Mouse (Mus musculus) MEL (cell line): ENCODE data around the gene Gm5475. TPM values are rescaled to one million over a fixed set of nuclear protein-coding genes. Genes with fewer than 3 reads are reported as not detected.

Experiments used
- DNase-seq: peaks from one replicate; pipeline ENCODE4 v3.0.0; 2011; ENCODE audit warnings: low read depth, low spot score
- H3K27ac ChIP-seq: 2 replicates; pipeline ENCODE4 v1.5.1; 2012; ENCODE audit warnings: low read depth, mild to moderate bottlenecking, control low read depth, low read length, moderate library complexity; ENCODE audit not compliant: control insufficient read depth
- H3K27me3 ChIP-seq, 2 experiments: fragments of 150-350 bp in 1 of 2; sonication (generic) in 1 of 2; 2 replicates each; pipeline ENCODE4 v1.6.1; 2012; ENCODE audit warnings: low read length in 2 of 2, mild to moderate bottlenecking in 2 of 2, improper control_type of control experiment in 1 of 2, moderate library complexity in 1 of 2; ENCODE audit not compliant: insufficient read depth in 2 of 2, control insufficient read depth in 1 of 2
- H3K36me3 ChIP-seq, 2 experiments: 2 replicates each; pipeline ENCODE4 v1.6.1; 2012 to 2014; ENCODE audit warnings: low read length in 2 of 2, improper control_type of control experiment in 1 of 2, inconsistent platforms in 1 of 2, mild to moderate bottlenecking in 1 of 2; ENCODE audit not compliant: insufficient read depth in 2 of 2, control insufficient read depth in 1 of 2
- H3K4me1 ChIP-seq, 2 experiments: fragments of 150-350 bp in 1 of 2; sonication (generic) in 1 of 2; 2 replicates each; pipeline ENCODE4 v1.6.1; 2012; ENCODE audit warnings: low read length in 2 of 2, improper control_type of control experiment in 1 of 2, mild to moderate bottlenecking in 1 of 2; ENCODE audit not compliant: insufficient read depth in 2 of 2, control insufficient read depth in 1 of 2
- H3K4me3 ChIP-seq, 2 experiments: fragments of 150-350 bp in 1 of 2; sonication (generic) in 1 of 2; 2 replicates each; pipeline ENCODE4 v1.5.1; 2012; ENCODE audit warnings: low read depth in 2 of 2, low read length in 2 of 2, mild to moderate bottlenecking in 2 of 2, moderate library complexity in 2 of 2, control low read depth in 1 of 2, improper control_type of control experiment in 1 of 2; ENCODE audit not compliant: control insufficient read depth in 1 of 2, insufficient read depth in 1 of 2
- H3K79me2 ChIP-seq: 2 replicates; pipeline ENCODE4 v1.6.1; 2012; ENCODE audit warnings: mild to moderate bottlenecking, low read length, moderate library complexity; ENCODE audit not compliant: control insufficient read depth, poor library complexity, insufficient read depth
- H3K9ac ChIP-seq: 2 replicates; pipeline ENCODE4 v1.6.1; 2012; ENCODE audit warnings: low read depth, mild to moderate bottlenecking, control low read depth, low read length, moderate library complexity; ENCODE audit not compliant: control insufficient read depth, poor library complexity, severe bottlenecking
- H3K9me3 ChIP-seq: fragments of 150-350 bp; sonication (generic); replicated peaks from 2 replicates; pipeline ENCODE4 v1.6.1; 2012; ENCODE audit warnings: mild to moderate bottlenecking, low read length, improper control_type of control experiment, moderate library complexity; ENCODE audit not compliant: insufficient read depth
- CHD2 ChIP-seq: IDR thresholded peaks from 2 replicates; pipeline ENCODE4 v1.6.1; 2011; ENCODE audit warnings: low read length, improper control_type of control experiment
- CTCF ChIP-seq, 3 experiments: IDR thresholded peaks in 2 of 3; conservative IDR thresholded peaks in 1 of 3; 2 replicates each; pipeline ENCODE4 v1.5.1; 2011 to 2012; ENCODE audit warnings: low read length in 3 of 3, low read depth in 2 of 3, mild to moderate bottlenecking in 2 of 3, improper control_type of control experiment in 1 of 3, inconsistent platforms in 1 of 3, mixed read lengths in 1 of 3, moderate library complexity in 1 of 3; ENCODE audit not compliant: control insufficient read depth in 1 of 3, insufficient read depth in 1 of 3, poor library complexity in 1 of 3, severe bottlenecking in 1 of 3
- E2F4 ChIP-seq: IDR thresholded peaks from 2 replicates; pipeline ENCODE4 v1.6.1; 2011; ENCODE audit warnings: low read depth, low read length, improper control_type of control experiment, borderline replicate concordance
- ELF1 ChIP-seq: IDR thresholded peaks from 2 replicates; pipeline ENCODE4 v1.6.1; 2014; ENCODE audit warnings: low read depth, mild to moderate bottlenecking, inconsistent platforms, low read length, improper control_type of control experiment, moderate library complexity
- EP300 ChIP-seq, 2 experiments: IDR thresholded peaks; 2 replicates each; pipeline ENCODE4 v1.6.1; 2011; ENCODE audit warnings: improper control_type of control experiment in 2 of 2, low read length in 2 of 2, low read depth in 1 of 2, mild to moderate bottlenecking in 1 of 2
- ETS1 ChIP-seq: IDR thresholded peaks from 2 replicates; pipeline ENCODE4 v1.6.1; 2012; ENCODE audit warnings: low read depth, mild to moderate bottlenecking, inconsistent platforms, low read length, improper control_type of control experiment, moderate library complexity
- GATA1 ChIP-seq: IDR thresholded peaks from 2 replicates; pipeline ENCODE4 v1.6.1; 2011; ENCODE audit warnings: low read depth, low read length, improper control_type of control experiment
- HCFC1 ChIP-seq: IDR thresholded peaks from 2 replicates; pipeline ENCODE4 v1.6.1; 2012; ENCODE audit warnings: low read depth, mild to moderate bottlenecking, inconsistent platforms, low read length, improper control_type of control experiment, moderate library complexity
- JUND ChIP-seq: IDR thresholded peaks from 2 replicates; pipeline ENCODE4 v1.6.1; 2011; ENCODE audit warnings: low read depth, mild to moderate bottlenecking, improper control_type of control experiment, low read length
- KAT2A ChIP-seq: conservative IDR thresholded peaks from 2 replicates; pipeline ENCODE4 v1.6.1; 2012; ENCODE audit warnings: low read depth, low read length, improper control_type of control experiment, inconsistent platforms
- MAFK ChIP-seq: IDR thresholded peaks from 2 replicates; pipeline ENCODE4 v1.6.1; 2011; ENCODE audit warnings: low read depth, mild to moderate bottlenecking, low read length, improper control_type of control experiment, borderline replicate concordance
- MAX ChIP-seq: IDR thresholded peaks from 2 replicates; pipeline ENCODE4 v1.6.1; 2011; ENCODE audit warnings: low read length, improper control_type of control experiment
- MAZ ChIP-seq: IDR thresholded peaks from 2 replicates; pipeline ENCODE4 v1.6.1; 2012; ENCODE audit warnings: low read depth, mild to moderate bottlenecking, inconsistent platforms, low read length, improper control_type of control experiment
- MXI1 ChIP-seq: IDR thresholded peaks from 2 replicates; pipeline ENCODE4 v1.6.1; 2011; ENCODE audit warnings: mild to moderate bottlenecking, low read depth, low read length, improper control_type of control experiment
- MYB ChIP-seq: IDR thresholded peaks from 2 replicates; pipeline ENCODE4 v1.6.1; 2011; ENCODE audit warnings: mild to moderate bottlenecking, low read depth, low read length, improper control_type of control experiment
- MYC ChIP-seq: IDR thresholded peaks from 2 replicates; pipeline ENCODE4 v1.6.1; 2011; ENCODE audit warnings: low read depth, mild to moderate bottlenecking, low read length, improper control_type of control experiment, moderate library complexity
- NELFE ChIP-seq: IDR thresholded peaks from 2 replicates; pipeline ENCODE4 v1.6.1; 2011; ENCODE audit warnings: low read depth, low read length, improper control_type of control experiment
- NRF1 ChIP-seq: IDR thresholded peaks from 2 replicates; pipeline ENCODE4 v1.6.1; 2014; ENCODE audit warnings: low read depth, mild to moderate bottlenecking, inconsistent platforms, low read length, improper control_type of control experiment, moderate library complexity; ENCODE audit not compliant: poor library complexity, insufficient read depth, severe bottlenecking
- POLR2A ChIP-seq, 2 experiments: IDR thresholded peaks; 2 replicates each; pipeline ENCODE4 v1.6.1; 2011 to 2012; ENCODE audit warnings: low read length in 2 of 2, mild to moderate bottlenecking in 2 of 2, control low read depth in 1 of 2, improper control_type of control experiment in 1 of 2, low read depth in 1 of 2, moderate library complexity in 1 of 2; ENCODE audit not compliant: control insufficient read depth in 1 of 2, insufficient read depth in 1 of 2, poor library complexity in 1 of 2
- POLR2AphosphoS2 ChIP-seq: IDR thresholded peaks from 2 replicates; pipeline ENCODE4 v1.6.1; 2011; ENCODE audit warnings: low read length, improper control_type of control experiment
- POLR2AphosphoS5 ChIP-seq: IDR thresholded peaks from 2 replicates; pipeline ENCODE4 v1.6.1; 2012; ENCODE audit warnings: low read depth, borderline replicate concordance, mild to moderate bottlenecking, inconsistent platforms, low read length, moderate library complexity, mixed read lengths
- RAD21 ChIP-seq: IDR thresholded peaks from 2 replicates; pipeline ENCODE4 v1.6.1; 2011; ENCODE audit warnings: mild to moderate bottlenecking, low read depth, low read length, improper control_type of control experiment
- RCOR1 ChIP-seq: IDR thresholded peaks from 2 replicates; pipeline ENCODE4 v1.6.1; 2012; ENCODE audit warnings: low read depth, mild to moderate bottlenecking, inconsistent platforms, low read length, improper control_type of control experiment
- SIN3A ChIP-seq: IDR thresholded peaks from 2 replicates; pipeline ENCODE4 v1.6.1; 2012; ENCODE audit warnings: low read length, improper control_type of control experiment, inconsistent platforms
- SMC3 ChIP-seq: IDR thresholded peaks from 2 replicates; pipeline ENCODE4 v1.6.1; 2011; ENCODE audit warnings: low read depth, low read length, improper control_type of control experiment
- TAL1 ChIP-seq: IDR thresholded peaks from 2 replicates; pipeline ENCODE4 v1.6.1; 2012; ENCODE audit warnings: mild to moderate bottlenecking, inconsistent platforms, low read length, moderate library complexity, mixed read lengths
- TCF12 ChIP-seq: IDR thresholded peaks from 2 replicates; pipeline ENCODE4 v1.6.1; 2014; ENCODE audit warnings: low read depth, mild to moderate bottlenecking, inconsistent platforms, low read length, improper control_type of control experiment, moderate library complexity
- USF1 ChIP-seq: IDR thresholded peaks from 2 replicates; pipeline ENCODE4 v1.6.1; 2014; ENCODE audit warnings: low read depth, mild to moderate bottlenecking, inconsistent platforms, low read length, improper control_type of control experiment, moderate library complexity
- USF2 ChIP-seq, 2 experiments: IDR thresholded peaks; 2 replicates each; pipeline ENCODE4 v1.6.1; 2011 to 2012; ENCODE audit warnings: improper control_type of control experiment in 2 of 2, low read length in 2 of 2, borderline replicate concordance in 1 of 2, inconsistent platforms in 1 of 2, low read depth in 1 of 2, mild to moderate bottlenecking in 1 of 2; ENCODE audit not compliant: insufficient read depth in 1 of 2
- ZKSCAN1 ChIP-seq: IDR thresholded peaks from 2 replicates; pipeline ENCODE4 v1.6.1; 2012; ENCODE audit warnings: low read depth, mild to moderate bottlenecking, inconsistent platforms, low read length, improper control_type of control experiment, moderate library complexity
- ZMIZ1 ChIP-seq: IDR thresholded peaks from 2 replicates; pipeline ENCODE4 v1.6.1; 2012; ENCODE audit warnings: low read depth, mild to moderate bottlenecking, inconsistent platforms, low read length, improper control_type of control experiment, moderate library complexity
- ZNF384 ChIP-seq: IDR thresholded peaks from 2 replicates; pipeline ENCODE4 v1.6.1; 2012; ENCODE audit warnings: low read depth, mild to moderate bottlenecking, inconsistent platforms, low read length, improper control_type of control experiment
- polyA plus RNA-seq, 2 experiments: library from polyadenylated mRNA; stranded (reverse) in 1 of 2; unstranded in 1 of 2; fragments of >175 nt in 1 of 2; fragments of >200 nt in 1 of 2; gene quantifications; 2 replicates each; pipeline versions ENCODE4 v1.2.1 to v1.2.4; 2012; ENCODE audit warnings: low replicate concordance in 2 of 2, low read depth in 1 of 2; ENCODE audit not compliant: insufficient read length in 2 of 2, insufficient read depth in 1 of 2, missing spikeins in 1 of 2
- total RNA-seq: library from RNA; depleted of rRNA; stranded (reverse); fragments of 300-350 nt; gene quantifications from 2 replicates; pipeline ENCODE4 v1.2.3, GENCODE M21; 2012

Gm5475 gene
- total and polyA plus RNA-seq, 3 experiments = 0.14 to 0.15 TPM; not detected in 1

GRCm38 (mm10) chr15:100419901-100420745 lies 1.8 kb upstream of the Gm5475 start (continued):
- TF ChIP-seq POLR2AphosphoS5 (no peak), GATA1 (peak; percentile 100), RAD21 (no peak), POLR2A (IDR thresholded peaks at IDR 0.05; ENCODE audit: control insufficient read depth in 1 of 2, insufficient read depth in 1 of 2, low read depth in 1 of 2, low read length in 2 of 2, poor library complexity in 1 of 2) (peak in 1 of 2 experiments; percentile 73; a peak in 2 of 4 replicates), TCF12 (peak; percentile 99), ELF1 (no peak), JUND (no peak), E2F4 (no peak), TAL1 (peak; percentile 98), CHD2 (no peak; the same call in 1 of the 2 replicates), SIN3A (peak; percentile 100), ZKSCAN1 (no peak), KAT2A (no peak), NRF1 (no peak), POLR2AphosphoS2 (peak; percentile 63), USF2 (IDR thresholded peaks at IDR 0.05; ENCODE audit: borderline replicate concordance in 1 of 2, insufficient read depth in 1 of 2, low read depth in 1 of 2, low read length in 2 of 2) (no peak), ETS1 (peak; percentile 98), MYB (peak; percentile 97), USF1 (no peak), SMC3 (no peak; the same call in 1 of the 2 replicates), MAFK (peak; percentile 52; the same call in 1 of the 2 replicates), ZNF384 (0 out of 2 replicates have a peak, but pooled peaks have one; percentile 35)
- TF ChIP-seq, all 39 proteins: peak for 21

GRCm38 (mm10) chr15:100421059-100421757 lies 739 bp upstream of the Gm5475 start:
- peak overlapping the region; percentile 85 to 98 for H3K4me3 ChIP-seq
- H3K9me3 ChIP-seq = no peaks in the 10 kb centered on the region
- peak overlapping the region; percentile 96 for H3K9ac ChIP-seq
- DNase-seq = peak; percentile 80
- peak overlapping the region; percentile 94 for H3K27ac ChIP-seq
- peaks cover 60% of the 10 kb centered on the region for H3K79me2 ChIP-seq
- no peaks in the 10 kb centered on the region for H3K27me3 ChIP-seq
- H3K36me3 ChIP-seq = peaks cover 8 to 39% of the 10 kb centered on the region in 2 experiments; a peak in 3 of 4 replicates
- peaks cover 33 to 45% of the 10 kb centered on the region in 2 experiments for H3K4me1 ChIP-seq
- no peak for TF ChIP-seq CTCF (IDR thresholded peaks at IDR 0.05 in 2 of 3, conservative IDR thresholded peaks at IDR 0.05 in 1 of 3; ENCODE audit: control insufficient read depth in 1 of 3, insufficient read depth in 1 of 3, low read depth in 2 of 3, low read length in 3 of 3, poor library complexity in 1 of 3, severe bottlenecking in 1 of 3)
- TF ChIP-seq MXI1 = peak; percentile 56
- no peak for TF ChIP-seq ZKSCAN1
- TF ChIP-seq NRF1 = no peak
- peak; percentile 36; the same call in 1 of the 2 replicates for TF ChIP-seq TCF12
- TF ChIP-seq GATA1 = peak; percentile 57
- TF ChIP-seq EP300 (IDR thresholded peaks at IDR 0.05; ENCODE audit: low read depth in 1 of 2, low read length in 2 of 2) = peak; percentile 34 to 35; a peak in 3 of 4 replicates
- TF ChIP-seq JUND = no peak
- no peak for TF ChIP-seq MYC
- no peak for TF ChIP-seq ZMIZ1
- peak; percentile 70; the same call in 1 of the 2 replicates for TF ChIP-seq RCOR1
- peak; percentile 65; the same call in 1 of the 2 replicates for TF ChIP-seq MAZ
- TF ChIP-seq HCFC1 = peak; percentile 27; the same call in 1 of the 2 replicates
- no peak for TF ChIP-seq ZNF384
- TF ChIP-seq MAX = no peak
- TF ChIP-seq NELFE = no peak
- peak; percentile 74 for TF ChIP-seq ETS1
